Mouse (Mus musculus) ovary, postnatal 10 days (tissue): ENCODE measurements around the gene 1700001L19Rik.
A peak's percentile ranks its signal among the peaks of the same experiment; 100 is the strongest.
"Not testable (repeated sequence)": the region's sequence is repeated elsewhere in the genome, so short reads cannot be mapped to it uniquely, and the experiment has no call there.

Experiments
- DNase-seq: peaks from one replicate; pipeline ENCODE4 v3.0.0; 2022; ENCODE audit warnings: low spot score

The 1700001L19Rik gene

GRCm38 (mm10) chr13:68597199-68597598 is at the start of gene 1700001L19Rik:
Gene 1700001L19Rik, plus strand, starts transcription at chr13:68597421.
- no peak for DNase-seq

GRCm38 (mm10) chr13:68553391-68553790 is 43.8 kb upstream of the 1700001L19Rik start:
- DNase-seq: not testable (repeated sequence)

- no peak for DNase-seq
Measured at GRCm38 (mm10) chr13:68568110-68568509, 29.1 kb upstream of the 1700001L19Rik start.

- DNase-seq: no peak
Measured at GRCm38 (mm10) chr13:68568548-68568947, 28.7 kb upstream of the 1700001L19Rik start.

GRCm38 (mm10) chr13:68569589-68570336 is 27.5 kb upstream of the 1700001L19Rik start:
- DNase-seq: no peak

GRCm38 (mm10) chr13:68572247-68572646 is 25.0 kb upstream of the 1700001L19Rik start:
- DNase-seq: no peak

- no peak for DNase-seq
Measured at GRCm38 (mm10) chr13:68572966-68573913, 24.0 kb upstream of the 1700001L19Rik start.

GRCm38 (mm10) chr13:68574398-68574797 is 22.8 kb upstream of the 1700001L19Rik start:
- no peak for DNase-seq

GRCm38 (mm10) chr13:68577945-68578344 is 19.3 kb upstream of the 1700001L19Rik start:
- DNase-seq: no peak

- no peak for DNase-seq
Measured at GRCm38 (mm10) chr13:68581086-68581740, 16.0 kb upstream of the 1700001L19Rik start.

GRCm38 (mm10) chr13:68581747-68582516 is 15.3 kb upstream of the 1700001L19Rik start, which contains the start of the genes Mtrr and Fastkd3:
Gene Mtrr, minus strand, starts transcription at chr13:68582149.
Gene Fastkd3, plus strand, starts transcription at chr13:68582234.
- peak; percentile 95 for DNase-seq

GRCm38 (mm10) chr13:68582517-68582780 is 14.8 kb upstream of the 1700001L19Rik start:
- DNase-seq: no peak

GRCm38 (mm10) chr13:68583961-68584360 is 13.3 kb upstream of the 1700001L19Rik start:
- DNase-seq: no peak

GRCm38 (mm10) chr13:68585441-68585840 is 11.8 kb upstream of the 1700001L19Rik start:
- DNase-seq: no peak

- DNase-seq: no peak
Measured at GRCm38 (mm10) chr13:68588352-68588751, 8.9 kb upstream of the 1700001L19Rik start.

GRCm38 (mm10) chr13:68593797-68594196 is 3.4 kb upstream of the 1700001L19Rik start:
- DNase-seq: no peak

- no peak for DNase-seq
Measured at GRCm38 (mm10) chr13:68597667-68598066, 446 bp downstream of the 1700001L19Rik start.

- DNase-seq: no peak
Measured at GRCm38 (mm10) chr13:68598953-68599352, 1.7 kb downstream of the 1700001L19Rik start.

GRCm38 (mm10) chr13:68601184-68601583 is 4.0 kb downstream of the 1700001L19Rik start:
- no peak for DNase-seq

GRCm38 (mm10) chr13:68603085-68603484 is 5.9 kb downstream of the 1700001L19Rik start:
- no peak for DNase-seq

GRCm38 (mm10) chr13:68605689-68606126 is 8.5 kb downstream of the 1700001L19Rik start:
- no peak for DNase-seq
